Mouse (Mus musculus): ENCODE measurements around the gene Tapbp. TPM values are rescaled to one million over a fixed set of nuclear protein-coding genes. Genes with fewer than 3 reads are reported as not detected.

Gene Tapbp
- total RNA-seq, 1 experiment from 2014 or later = 79.8 TPM

GRCm38 (mm10) chr17:33931159-33931866 is 15.6 kb downstream of the Tapbp start:
- ATAC-seq (replicated peaks in 1 of 2; ENCODE audit: insufficient read depth in 1 of 2, low FRiP score in 2 of 2, low TSS enrichment in 1 of 2, low read depth in 1 of 2, poor library complexity in 2 of 2, severe bottlenecking in 2 of 2) = no peak

- no peak for ATAC-seq (replicated peaks in 1 of 2; ENCODE audit: insufficient read depth in 1 of 2, low FRiP score in 2 of 2, low TSS enrichment in 1 of 2, low read depth in 1 of 2, poor library complexity in 2 of 2, severe bottlenecking in 2 of 2)
These were observed 16.2 kb downstream of the Tapbp start for GRCm38 (mm10) chr17:33931947-33932346.

GRCm38 (mm10) chr17:33932448-33932847 is 16.7 kb downstream of the Tapbp start:
- ATAC-seq (replicated peaks in 1 of 2; ENCODE audit: insufficient read depth in 1 of 2, low FRiP score in 2 of 2, low TSS enrichment in 1 of 2, low read depth in 1 of 2, poor library complexity in 2 of 2, severe bottlenecking in 2 of 2) = no peak

GRCm38 (mm10) chr17:33932970-33933369 is 17.3 kb downstream of the Tapbp start:
- ATAC-seq (replicated peaks in 1 of 2; ENCODE audit: insufficient read depth in 1 of 2, low FRiP score in 2 of 2, low TSS enrichment in 1 of 2, low read depth in 1 of 2, poor library complexity in 2 of 2, severe bottlenecking in 2 of 2) = no peak

- no peak for ATAC-seq (replicated peaks in 1 of 2; ENCODE audit: insufficient read depth in 1 of 2, low FRiP score in 2 of 2, low TSS enrichment in 1 of 2, low read depth in 1 of 2, poor library complexity in 2 of 2, severe bottlenecking in 2 of 2)
These were observed 19.8 kb downstream of the Tapbp start for GRCm38 (mm10) chr17:33935422-33936055.

- no peak for ATAC-seq (replicated peaks in 1 of 2; ENCODE audit: insufficient read depth in 1 of 2, low FRiP score in 2 of 2, low TSS enrichment in 1 of 2, low read depth in 1 of 2, poor library complexity in 2 of 2, severe bottlenecking in 2 of 2)
These were observed 21.3 kb downstream of the Tapbp start for GRCm38 (mm10) chr17:33936993-33937392.

GRCm38 (mm10) chr17:33938783-33939182 is 23.1 kb downstream of the Tapbp start:
- no peak for ATAC-seq (replicated peaks in 1 of 2; ENCODE audit: insufficient read depth in 1 of 2, low FRiP score in 2 of 2, low TSS enrichment in 1 of 2, low read depth in 1 of 2, poor library complexity in 2 of 2, severe bottlenecking in 2 of 2)

GRCm38 (mm10) chr17:33940206-33940805 is 24.6 kb downstream of the Tapbp start, which contains the start of the genes Pfdn6 and Wdr46:
Gene Pfdn6, minus strand, starts transcription at chr17:33940343.
Gene Wdr46, plus strand, starts transcription at chr17:33940660.
- peak; percentile 87 to 88 for ATAC-seq (replicated peaks in 1 of 2; ENCODE audit: insufficient read depth in 1 of 2, low FRiP score in 2 of 2, low TSS enrichment in 1 of 2, low read depth in 1 of 2, poor library complexity in 2 of 2, severe bottlenecking in 2 of 2)

GRCm38 (mm10) chr17:33940981-33941380 is 25.3 kb downstream of the Tapbp start:
- peak in 1 of 2 experiments; percentile 23; a peak in 1 of 4 replicates for ATAC-seq (replicated peaks in 1 of 2; ENCODE audit: insufficient read depth in 1 of 2, low FRiP score in 2 of 2, low TSS enrichment in 1 of 2, low read depth in 1 of 2, poor library complexity in 2 of 2, severe bottlenecking in 2 of 2)

- no peak for ATAC-seq (replicated peaks in 1 of 2; ENCODE audit: insufficient read depth in 1 of 2, low FRiP score in 2 of 2, low TSS enrichment in 1 of 2, low read depth in 1 of 2, poor library complexity in 2 of 2, severe bottlenecking in 2 of 2)
These were observed 25.7 kb downstream of the Tapbp start for GRCm38 (mm10) chr17:33941381-33941780.

- ATAC-seq (replicated peaks in 1 of 2; ENCODE audit: insufficient read depth in 1 of 2, low FRiP score in 2 of 2, low TSS enrichment in 1 of 2, low read depth in 1 of 2, poor library complexity in 2 of 2, severe bottlenecking in 2 of 2) = no peak
These were observed 27.8 kb downstream of the Tapbp start for GRCm38 (mm10) chr17:33943454-33943853.

- ATAC-seq (replicated peaks in 1 of 2; ENCODE audit: insufficient read depth in 1 of 2, low FRiP score in 2 of 2, low TSS enrichment in 1 of 2, low read depth in 1 of 2, poor library complexity in 2 of 2, severe bottlenecking in 2 of 2) = peak; percentile 54
These were observed 31.9 kb downstream of the Tapbp start for GRCm38 (mm10) chr17:33947430-33948089.

GRCm38 (mm10) chr17:33948090-33948904 is 32.6 kb downstream of the Tapbp start:
- ATAC-seq (replicated peaks in 1 of 2; ENCODE audit: insufficient read depth in 1 of 2, low FRiP score in 2 of 2, low TSS enrichment in 1 of 2, low read depth in 1 of 2, poor library complexity in 2 of 2, severe bottlenecking in 2 of 2) = no peak

GRCm38 (mm10) chr17:33948905-33949537 is 33.3 kb downstream of the Tapbp start:
- no peak for ATAC-seq (replicated peaks in 1 of 2; ENCODE audit: insufficient read depth in 1 of 2, low FRiP score in 2 of 2, low TSS enrichment in 1 of 2, low read depth in 1 of 2, poor library complexity in 2 of 2, severe bottlenecking in 2 of 2)

GRCm38 (mm10) chr17:33950131-33950625 is 34.5 kb downstream of the Tapbp start:
- ATAC-seq (replicated peaks in 1 of 2; ENCODE audit: insufficient read depth in 1 of 2, low FRiP score in 2 of 2, low TSS enrichment in 1 of 2, low read depth in 1 of 2, poor library complexity in 2 of 2, severe bottlenecking in 2 of 2) = no peak

- peak; percentile 35 to 55 for ATAC-seq (replicated peaks in 1 of 2; ENCODE audit: insufficient read depth in 1 of 2, low FRiP score in 2 of 2, low TSS enrichment in 1 of 2, low read depth in 1 of 2, poor library complexity in 2 of 2, severe bottlenecking in 2 of 2)
These were observed 35.6 kb downstream of the Tapbp start, which contains the start of gene B3galt4 for GRCm38 (mm10) chr17:33951021-33951946. Gene B3galt4, minus strand, starts transcription at chr17:33951488.

Data from hematopoietic stem cell, adult 5-6 weeks (primary cell).